Mouse (Mus musculus): Measurements from ENCODE around the gene Parvb. TPM values are rescaled to one million over a fixed set of nuclear protein-coding genes. Genes with fewer than 3 reads are reported as not detected.

Parvb gene
- polyA plus RNA-seq, 1 experiment from 2014 or later, result 21.1 TPM

DNA sequence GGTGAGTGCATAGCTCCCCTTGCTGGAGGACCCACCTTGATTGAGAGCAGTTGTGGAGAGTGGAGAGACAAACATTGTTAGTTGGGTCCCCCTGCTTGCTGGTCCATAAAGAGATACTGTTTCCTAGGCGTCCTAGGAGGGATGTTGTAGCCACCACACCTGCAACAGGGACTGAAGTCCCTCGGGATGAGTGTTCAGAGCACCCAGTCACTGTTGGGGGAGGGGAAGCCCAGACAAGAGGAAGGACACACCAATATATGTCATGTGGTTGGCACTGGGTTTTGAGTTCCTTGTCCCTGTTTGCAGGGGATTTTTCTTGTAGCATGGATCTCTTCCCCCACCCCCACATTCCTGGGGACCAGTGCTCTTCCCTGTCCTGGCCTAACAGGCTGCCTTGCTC, 109.1 kb downstream of the Parvb start:
- Histone ChIP-seq H3K9me3 (replicated peaks; ENCODE audit: control insufficient read depth, low read length) (no peaks in the 10 kb centered on the region), H3K36me3 (ENCODE audit: control insufficient read depth, insufficient read depth, low read length) (no peaks in the 10 kb centered on the region), H3K4me1 (ENCODE audit: control insufficient read depth, insufficient read depth, low read length) (0 out of 2 replicates have a peak, but pooled peaks cover 2% of the 10 kb centered on the region), H3K4me2 (no peak overlapping the region), H3K4me3 (ENCODE audit: low read depth, low read length) (no peak overlapping the region), H3K27ac (ENCODE audit: low read depth, low read length) (no peak overlapping the region), H3K27me3 (ENCODE audit: control insufficient read depth, insufficient read depth, low read length) (no peaks in the 10 kb centered on the region), H3K9ac (ENCODE audit: low read depth, low read length) (no peak overlapping the region)
- WGBS (ENCODE audit: insufficient replicate concordance), result 36% methylated on average over 2 of the region's 2 CpGs
- ATAC-seq (replicated peaks; ENCODE audit: insufficient number of reproducible peaks, low FRiP score, low TSS enrichment), result no peak

DNA sequence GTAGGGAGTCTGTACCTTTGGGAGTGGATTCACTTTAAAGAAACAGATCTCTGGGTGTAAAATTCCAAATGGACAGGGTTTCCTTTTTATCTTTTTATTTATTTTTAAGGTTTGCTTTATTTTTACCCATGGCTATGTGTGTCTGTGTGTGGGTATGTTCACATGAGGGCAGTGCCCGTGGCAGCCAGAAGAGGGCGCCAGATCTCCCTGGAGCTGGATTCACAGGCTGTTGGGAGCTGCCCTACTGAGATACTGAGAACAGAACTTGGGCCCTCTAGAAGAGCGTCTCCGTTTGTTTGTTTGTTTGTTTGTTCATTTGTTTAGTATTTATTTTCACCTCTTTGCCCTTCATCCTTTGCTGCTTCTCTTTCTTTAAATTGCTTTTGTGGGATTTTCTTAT, 116.9 kb downstream of the Parvb start:
- no peak overlapping the region for H3K9ac ChIP-seq (ENCODE audit: low read depth, low read length)
- no peaks in the 10 kb centered on the region for H3K36me3 ChIP-seq (ENCODE audit: control insufficient read depth, insufficient read depth, low read length)
- WGBS (ENCODE audit: insufficient replicate concordance), result 93% methylated on average over 4 of the region's 4 CpGs
- no peak overlapping the region for H3K4me3 ChIP-seq (ENCODE audit: low read depth, low read length)
- H3K27ac ChIP-seq (ENCODE audit: low read depth, low read length), result no peak overlapping the region
- H3K4me1 ChIP-seq (ENCODE audit: control insufficient read depth, insufficient read depth, low read length), result peaks cover 5% of the 10 kb centered on the region; the same call in 1 of the 2 replicates
- no peak for ATAC-seq (replicated peaks; ENCODE audit: insufficient number of reproducible peaks, low FRiP score, low TSS enrichment)
- H3K4me2 ChIP-seq, result no peak overlapping the region
- no peaks in the 10 kb centered on the region for H3K27me3 ChIP-seq (ENCODE audit: control insufficient read depth, insufficient read depth, low read length)
- H3K9me3 ChIP-seq (replicated peaks; ENCODE audit: control insufficient read depth, low read length), result no peaks in the 10 kb centered on the region; the same call in 1 of the 2 replicates

DNA sequence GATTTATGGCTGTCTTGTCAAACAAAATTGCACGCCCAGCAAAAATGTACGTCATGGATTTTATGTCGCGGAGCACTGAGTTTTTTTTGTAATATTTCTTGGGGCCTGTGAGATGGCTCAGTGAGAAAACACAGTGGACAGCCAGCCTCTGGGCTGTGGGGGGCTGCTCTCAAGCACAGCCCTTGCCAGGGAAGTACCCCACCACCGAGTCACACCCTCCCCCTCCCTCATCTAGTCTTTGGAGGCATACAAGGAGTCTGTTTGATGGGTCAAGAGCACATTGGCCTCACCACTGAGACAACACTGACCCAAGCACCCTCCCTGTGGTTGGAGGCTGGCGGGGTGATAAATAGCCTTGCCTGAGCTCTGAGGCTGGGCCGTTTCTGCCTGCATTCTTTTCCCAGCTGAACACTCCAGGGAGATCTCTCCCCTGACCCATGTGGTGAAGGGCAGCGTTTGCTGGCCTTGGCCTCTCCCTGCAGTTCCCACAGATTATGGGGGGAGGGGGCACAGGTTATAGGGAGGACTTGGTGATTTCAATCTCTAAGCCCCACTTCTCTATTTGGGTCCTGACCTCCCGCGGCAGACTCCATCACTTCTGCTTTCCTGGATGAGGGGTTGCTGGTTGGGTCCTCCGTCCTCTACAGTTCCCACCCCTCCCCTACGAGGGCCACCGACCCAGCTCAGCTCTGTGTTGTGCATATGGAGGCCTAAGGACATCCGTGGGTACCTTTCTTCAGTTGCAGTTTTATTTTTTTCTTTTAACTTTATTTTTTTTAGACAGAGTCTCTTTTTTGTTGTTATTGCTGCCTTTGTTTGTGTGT, 118.3 kb downstream of the Parvb start:
- H3K9me3 ChIP-seq (replicated peaks; ENCODE audit: control insufficient read depth, low read length), result no peaks in the 10 kb centered on the region; the same call in 1 of the 2 replicates
- H3K4me3 ChIP-seq (ENCODE audit: low read depth, low read length), result no peak overlapping the region
- H3K27me3 ChIP-seq (ENCODE audit: control insufficient read depth, insufficient read depth, low read length), result no peaks in the 10 kb centered on the region
- H3K36me3 ChIP-seq (ENCODE audit: control insufficient read depth, insufficient read depth, low read length), result no peaks in the 10 kb centered on the region
- H3K9ac ChIP-seq (ENCODE audit: low read depth, low read length), result no peak overlapping the region
- no peak; the same call in 1 of the 2 replicates for ATAC-seq (replicated peaks; ENCODE audit: insufficient number of reproducible peaks, low FRiP score, low TSS enrichment)
- 54% methylated on average over 14 of the region's 14 CpGs for WGBS (ENCODE audit: insufficient replicate concordance)
- H3K4me1 ChIP-seq (ENCODE audit: control insufficient read depth, insufficient read depth, low read length), result peaks cover 5% of the 10 kb centered on the region; the same call in 1 of the 2 replicates
- no peak overlapping the region for H3K27ac ChIP-seq (ENCODE audit: low read depth, low read length)
- no peak overlapping the region for H3K4me2 ChIP-seq

DNA sequence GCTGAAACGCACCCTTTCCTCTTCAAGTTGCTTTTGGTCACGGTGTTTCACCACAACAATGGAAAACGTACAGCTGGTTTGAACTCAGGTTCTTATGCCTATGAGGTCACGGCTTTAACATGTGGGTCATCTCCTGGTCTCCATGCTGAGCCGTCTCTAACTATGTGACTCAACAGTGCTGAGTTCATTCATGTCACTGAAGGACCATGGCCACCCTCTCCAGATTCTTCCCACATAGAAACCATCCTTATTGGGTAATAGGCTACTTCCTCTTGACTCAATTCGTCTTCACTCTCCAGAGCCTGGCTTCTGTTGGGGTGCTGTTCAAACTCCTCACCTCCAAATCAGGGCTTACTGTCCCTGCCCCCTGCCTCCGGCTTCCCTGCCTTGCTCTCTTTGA, 119.5 kb downstream of the Parvb start:
- peaks cover 5% of the 10 kb centered on the region; the same call in 1 of the 2 replicates for H3K4me1 ChIP-seq (ENCODE audit: control insufficient read depth, insufficient read depth, low read length)
- 82% methylated on average over 7 of the region's 7 CpGs for WGBS (ENCODE audit: insufficient replicate concordance)
- no peak overlapping the region for H3K9ac ChIP-seq (ENCODE audit: low read depth, low read length)
- H3K9me3 ChIP-seq (replicated peaks; ENCODE audit: control insufficient read depth, low read length), result no peaks in the 10 kb centered on the region; the same call in 1 of the 2 replicates
- H3K4me2 ChIP-seq, result no peak overlapping the region
- no peaks in the 10 kb centered on the region for H3K36me3 ChIP-seq (ENCODE audit: control insufficient read depth, insufficient read depth, low read length)
- H3K27ac ChIP-seq (ENCODE audit: low read depth, low read length), result no peak overlapping the region
- ATAC-seq (replicated peaks; ENCODE audit: insufficient number of reproducible peaks, low FRiP score, low TSS enrichment), result no peak
- no peaks in the 10 kb centered on the region for H3K27me3 ChIP-seq (ENCODE audit: control insufficient read depth, insufficient read depth, low read length)
- H3K4me3 ChIP-seq (ENCODE audit: low read depth, low read length), result no peak overlapping the region

DNA sequence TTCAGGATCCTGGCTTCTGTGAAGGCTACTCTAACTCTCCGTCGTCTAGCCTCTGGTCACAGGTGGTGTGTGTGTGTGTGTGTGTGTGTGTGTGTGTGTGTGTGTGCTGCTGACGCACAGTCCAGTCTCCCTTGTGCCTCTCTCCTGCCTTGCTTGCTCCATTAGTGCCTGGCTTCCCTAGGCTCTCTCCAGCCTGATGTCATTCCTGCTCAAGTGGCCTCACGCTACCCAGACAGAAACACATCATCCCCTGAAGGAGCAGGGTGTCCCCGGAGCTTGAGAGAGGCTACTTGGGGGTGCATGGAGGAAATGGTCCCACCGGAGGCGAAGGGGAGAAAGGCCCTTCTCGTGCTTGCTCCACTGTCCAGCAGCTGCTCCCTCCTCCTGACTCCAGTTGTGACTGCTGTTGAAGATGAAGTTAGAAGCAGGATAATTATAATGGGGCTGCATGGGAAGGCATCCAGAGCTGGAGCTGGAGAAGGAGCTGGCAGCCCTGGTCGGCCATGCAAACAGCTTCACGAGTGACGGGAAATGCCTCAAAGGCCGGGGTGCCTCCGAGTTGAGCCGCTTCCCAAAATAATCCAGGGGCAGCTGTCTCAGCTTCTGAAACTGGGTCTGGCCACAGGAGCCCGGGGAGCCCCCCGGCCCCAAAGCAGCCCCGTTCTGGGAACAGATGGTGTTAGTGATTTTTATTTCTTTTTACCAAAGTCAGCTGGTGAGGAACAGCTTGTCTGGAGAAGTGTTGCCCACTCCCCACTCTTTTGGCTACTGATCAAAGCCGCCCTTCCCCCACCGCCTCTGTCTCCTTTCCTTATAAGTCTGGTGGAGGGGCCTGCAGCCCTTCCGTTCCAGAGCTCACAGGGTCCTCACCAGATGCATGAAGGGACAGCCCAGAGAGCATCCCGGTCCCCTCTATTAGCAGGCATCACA, 120.3 kb downstream of the Parvb start:
- ATAC-seq (replicated peaks; ENCODE audit: insufficient number of reproducible peaks, low FRiP score, low TSS enrichment), result no peak

DNA sequence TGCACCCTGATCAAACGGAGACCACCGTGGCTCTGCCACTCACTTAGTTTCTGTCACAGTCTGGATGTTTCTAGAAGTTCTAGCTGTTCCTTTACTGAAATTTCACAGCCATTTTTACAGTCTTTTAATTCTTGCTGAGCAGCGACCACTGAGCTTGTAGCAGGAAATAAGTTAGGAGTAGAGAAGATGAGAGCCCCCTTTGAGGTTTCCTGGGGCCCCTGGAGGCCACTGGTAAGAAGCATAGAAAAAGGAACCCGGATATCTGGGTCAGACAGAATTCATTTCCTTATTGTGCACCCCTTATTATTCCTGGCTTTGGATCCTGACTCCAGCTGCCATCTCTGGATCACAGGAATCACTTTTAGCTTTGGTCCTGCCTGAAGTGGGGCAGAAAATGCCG, 123.2 kb downstream of the Parvb start:
- H3K9ac ChIP-seq (ENCODE audit: low read depth, low read length), result no peak overlapping the region
- 75% methylated on average over 5 of the region's 5 CpGs for WGBS (ENCODE audit: insufficient replicate concordance)
- no peaks in the 10 kb centered on the region for H3K9me3 ChIP-seq (replicated peaks; ENCODE audit: control insufficient read depth, low read length)
- no peak overlapping the region for H3K4me3 ChIP-seq (ENCODE audit: low read depth, low read length)
- H3K36me3 ChIP-seq (ENCODE audit: control insufficient read depth, insufficient read depth, low read length), result no peaks in the 10 kb centered on the region
- H3K4me1 ChIP-seq (ENCODE audit: control insufficient read depth, insufficient read depth, low read length), result peaks cover 5% of the 10 kb centered on the region; the same call in 1 of the 2 replicates
- no peak for ATAC-seq (replicated peaks; ENCODE audit: insufficient number of reproducible peaks, low FRiP score, low TSS enrichment)
- no peak overlapping the region for H3K27ac ChIP-seq (ENCODE audit: low read depth, low read length)
- H3K4me2 ChIP-seq, result no peak overlapping the region
- no peaks in the 10 kb centered on the region for H3K27me3 ChIP-seq (ENCODE audit: control insufficient read depth, insufficient read depth, low read length)

More for the DNA sequence above, 120.3 kb downstream of the Parvb start:
- no peaks in the 10 kb centered on the region for H3K36me3 ChIP-seq (ENCODE audit: control insufficient read depth, insufficient read depth, low read length)
- no peak overlapping the region for H3K4me2 ChIP-seq
- no peak overlapping the region for H3K4me3 ChIP-seq (ENCODE audit: low read depth, low read length)
- H3K4me1 ChIP-seq (ENCODE audit: control insufficient read depth, insufficient read depth, low read length), result peaks cover 5% of the 10 kb centered on the region; the same call in 1 of the 2 replicates
- H3K27ac ChIP-seq (ENCODE audit: low read depth, low read length), result no peak overlapping the region
- 53% methylated on average over 21 of the region's 21 CpGs for WGBS (ENCODE audit: insufficient replicate concordance)
- no peak overlapping the region for H3K9ac ChIP-seq (ENCODE audit: low read depth, low read length)
- no peaks in the 10 kb centered on the region for H3K27me3 ChIP-seq (ENCODE audit: control insufficient read depth, insufficient read depth, low read length)
- H3K9me3 ChIP-seq (replicated peaks; ENCODE audit: control insufficient read depth, low read length), result no peaks in the 10 kb centered on the region; the same call in 1 of the 2 replicates

DNA sequence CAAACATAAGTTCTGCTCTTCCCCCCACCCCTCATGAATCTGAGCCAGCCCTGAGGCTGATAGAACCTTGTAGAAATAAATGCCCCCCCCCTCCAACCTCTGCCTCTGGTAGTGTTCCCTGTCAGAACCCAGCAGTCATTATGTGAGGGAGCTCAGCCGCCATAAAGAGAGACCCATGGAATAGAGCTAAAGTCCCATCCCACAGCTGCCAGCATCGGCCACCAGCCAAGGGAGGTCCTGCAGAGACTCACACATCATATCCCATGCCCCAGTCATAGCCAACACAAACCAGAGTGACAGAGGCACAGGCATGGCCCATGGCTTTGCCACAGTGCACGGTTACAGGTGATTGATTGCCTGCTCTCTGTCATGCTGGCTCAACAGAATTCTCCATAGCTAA, 132.9 kb downstream of the Parvb start:
- Histone ChIP-seq H3K36me3 (ENCODE audit: control insufficient read depth, insufficient read depth, low read length) (no peaks in the 10 kb centered on the region), H3K4me2 (no peak overlapping the region), H3K27me3 (ENCODE audit: control insufficient read depth, insufficient read depth, low read length) (no peaks in the 10 kb centered on the region), H3K4me3 (ENCODE audit: low read depth, low read length) (no peak overlapping the region), H3K27ac (ENCODE audit: low read depth, low read length) (no peak overlapping the region), H3K9ac (ENCODE audit: low read depth, low read length) (no peak overlapping the region), H3K4me1 (ENCODE audit: control insufficient read depth, insufficient read depth, low read length) (no peaks in the 10 kb centered on the region), H3K9me3 (replicated peaks; ENCODE audit: control insufficient read depth, low read length) (no peaks in the 10 kb centered on the region)
- no peak for ATAC-seq (replicated peaks; ENCODE audit: insufficient number of reproducible peaks, low FRiP score, low TSS enrichment)
- WGBS (ENCODE audit: insufficient replicate concordance), result 84% methylated on average over 3 of the region's 3 CpGs

Data from heart, embryonic 11.5 days (tissue).